Mouse (Mus musculus) gastrocnemius, postnatal 36 days (tissue): Measurements from ENCODE around the gene Odf3b. TPM values are rescaled to one million over a fixed set of nuclear protein-coding genes. Genes with fewer than 3 reads are reported as not detected.

Experiments
- DNase-seq, 2 experiments: peaks; one replicate each; pipeline ENCODE4 v3.0.0; 2022
- intact Hi-C: fragments of 180-260 bp; cut with DNase I; formaldehyde crosslinking; loops from one replicate; pipeline ENCODE4 v1.15.1; 2025
- total RNA-seq, 2 experiments: library from RNA; stranded (reverse); gene quantifications; 2 replicates each; pipeline ENCODE4 v1.2.3; 2021

Odf3b gene
- total RNA-seq, 2 experiments from 2014 or later = 0.42 to 0.87 TPM

- intact Hi-C loops = loop anchor here (5.0 kb wide), 1 partner anchor 223 kb away; the partner anchor contains the start of gene Hdac10
- DNase-seq = no peak
These were observed 28.6 kb downstream of the Odf3b start for GRCm38 (mm10) chr15:89350447-89350846.

DNA sequence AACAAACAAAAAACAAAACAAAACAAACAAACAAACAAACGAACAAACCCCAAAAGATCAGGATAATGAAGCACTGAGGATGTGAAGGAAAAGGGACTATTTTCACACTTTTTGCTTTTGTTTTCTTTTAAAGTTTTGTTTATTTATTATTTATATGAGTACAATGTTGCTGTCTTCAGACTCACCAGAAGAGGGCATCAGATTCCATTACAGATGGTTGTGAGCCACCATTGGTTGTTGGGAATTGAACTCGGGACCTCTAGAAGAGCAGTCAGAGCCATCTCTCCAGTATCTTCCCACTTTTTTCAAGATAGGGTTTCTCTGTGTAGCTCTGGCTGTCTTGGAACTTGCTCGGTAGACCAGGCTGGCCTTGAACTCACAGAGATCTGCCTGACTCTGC is 35.8 kb downstream of the Odf3b start:
- intact Hi-C loops = loop anchor here (10.0 kb wide), 1 partner anchor 191 kb away; no protein-coding TSS in a partner anchor
- no peak for DNase-seq

GRCm38 (mm10) chr15:89341678-89342077 is 37.4 kb downstream of the Odf3b start:
- intact Hi-C loops = loop anchor here (10.0 kb wide), 1 partner anchor 193 kb away; no protein-coding TSS in a partner anchor
- no peak for DNase-seq

DNA sequence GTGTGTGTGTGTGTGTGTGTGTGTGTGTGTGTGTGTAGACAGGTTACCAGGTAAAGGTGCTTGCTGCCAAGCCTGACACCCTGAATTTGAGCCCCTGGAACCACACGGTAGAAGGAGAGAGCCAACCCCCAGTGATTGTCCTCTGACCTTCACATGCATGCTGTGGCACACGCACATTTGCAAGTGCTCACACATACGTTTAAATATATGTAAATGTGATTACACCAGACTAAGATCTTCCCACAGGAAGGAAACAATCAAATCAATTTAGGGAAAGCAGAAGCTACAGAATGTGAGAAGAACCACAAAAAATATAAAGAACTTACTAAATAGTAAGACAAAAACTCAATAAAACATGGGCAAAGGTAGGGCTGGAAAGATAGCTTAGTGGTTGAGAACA is 38.9 kb downstream of the Odf3b start:
- no peak for DNase-seq

DNA sequence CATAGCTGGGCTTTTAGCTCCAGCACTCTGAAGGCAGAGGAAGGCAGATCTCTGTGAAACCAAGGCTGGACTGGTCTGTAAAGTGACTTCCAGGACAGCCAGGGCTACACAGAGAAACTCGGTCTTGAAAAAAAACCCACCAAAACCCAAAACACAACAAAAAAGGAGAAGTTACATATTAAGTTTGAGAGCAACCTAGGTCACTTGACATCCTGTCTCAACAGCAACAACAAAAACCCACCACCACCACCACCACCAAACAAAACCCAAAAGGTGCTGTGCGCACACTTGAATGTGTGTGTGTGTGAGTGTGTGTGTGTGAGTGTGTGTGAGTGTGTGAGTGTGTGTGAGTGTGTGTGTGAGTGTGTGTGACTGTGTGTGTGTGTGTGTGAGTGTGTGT is 39.4 kb downstream of the Odf3b start:
- intact Hi-C loops = loop anchor here (10.0 kb wide), 1 partner anchor 195 kb away; no protein-coding TSS in a partner anchor
- DNase-seq = no peak

More for the DNA sequence above, 38.9 kb downstream of the Odf3b start:
- intact Hi-C loops = loop anchor here (10.0 kb wide), 1 partner anchor 195 kb away; no protein-coding TSS in a partner anchor

DNA sequence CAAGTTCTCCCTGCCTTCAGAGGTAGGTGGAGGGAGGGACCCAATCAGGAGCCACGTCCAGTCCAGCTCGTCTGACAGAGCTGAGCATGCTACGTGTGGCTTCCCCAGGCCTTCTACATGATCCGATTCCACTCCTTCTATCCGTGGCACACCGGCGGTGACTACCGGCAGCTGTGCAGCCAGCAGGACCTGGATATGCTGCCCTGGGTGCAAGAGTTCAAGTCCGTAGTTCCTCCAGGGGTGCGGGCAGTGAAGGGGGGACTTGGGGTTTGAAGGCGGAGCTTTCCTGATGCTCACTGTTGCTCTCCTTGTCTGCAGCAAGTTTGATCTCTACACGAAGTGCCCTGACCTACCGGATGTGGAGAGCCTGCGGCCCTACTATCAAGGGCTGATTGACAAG is 42.7 kb downstream of the Odf3b start:
- no peak for DNase-seq
- intact Hi-C loops = no loop called here

DNA sequence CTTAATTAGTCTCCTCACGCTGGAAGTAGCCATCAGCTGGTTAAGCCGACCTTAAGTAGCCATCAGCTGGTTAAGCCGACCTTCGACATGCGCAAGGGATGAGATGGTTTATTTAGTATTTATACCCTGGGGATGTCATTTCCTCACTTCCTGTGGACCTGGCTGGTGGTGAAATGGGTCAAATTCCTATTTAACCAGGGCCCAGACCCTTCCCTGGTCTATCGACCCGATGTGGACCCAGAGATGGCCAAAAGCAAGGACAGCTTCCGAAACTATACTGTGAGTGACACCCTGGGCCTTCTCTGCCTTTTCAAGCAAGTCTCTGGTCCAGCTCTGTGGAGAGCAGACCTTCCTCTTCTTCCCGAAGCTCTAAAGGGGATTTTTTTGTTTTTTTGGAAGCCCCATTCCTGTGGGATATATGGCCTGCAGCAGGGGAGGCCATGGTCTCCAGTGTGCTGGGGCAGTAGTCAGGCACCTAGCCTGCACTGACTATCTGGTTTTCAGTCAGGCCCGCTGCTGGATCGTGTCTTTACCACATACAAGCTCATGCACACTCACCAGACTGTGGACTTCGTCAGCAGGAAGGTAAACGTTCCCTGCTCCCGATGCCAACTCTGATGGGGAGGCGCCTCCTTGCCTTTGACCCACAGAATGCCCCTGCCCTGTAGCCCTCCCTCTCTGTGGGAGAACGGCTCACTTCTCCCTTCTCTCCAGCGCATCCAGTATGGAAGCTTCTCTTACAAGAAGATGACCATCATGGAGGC is 44.1 kb downstream of the Odf3b start:
- DNase-seq = no peak
- intact Hi-C loops = no loop called here

DNA sequence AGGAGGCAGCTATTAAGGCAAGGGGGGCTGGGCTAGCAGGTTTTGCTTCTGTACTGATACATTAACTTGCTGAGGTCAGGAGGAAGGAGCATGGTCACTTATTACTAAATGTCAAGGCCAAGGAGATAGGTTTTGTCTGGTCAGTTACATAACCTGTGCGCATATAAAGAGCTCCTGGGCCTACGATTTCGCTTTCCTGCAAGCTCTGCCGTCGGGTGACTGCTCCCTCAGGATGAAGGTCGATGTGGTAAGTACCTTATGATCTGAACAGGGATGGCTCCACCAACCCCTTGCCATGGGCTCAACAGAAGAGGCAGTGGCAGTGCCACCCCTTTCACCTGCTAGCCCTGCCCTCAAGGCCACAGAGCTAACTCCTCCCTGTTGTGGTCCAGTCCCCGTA is 44.8 kb downstream of the Odf3b start, which contains the start of gene Miox:
Miox (plus strand) TSS at position 128 of the 400 bp plus-strand sequence.
- intact Hi-C loops = no loop called here
- DNase-seq = no peak

Other genes starting within 250 kb of the Odf3b start
- 100 to 1,000 TPM; 131 to 136 TPM for gene Mapk12, start 238.6 kb downstream of the Odf3b start, total RNA-seq
- 1 to 10 TPM in 1 of 2 experiments, under 1 TPM in 1; 0.79 to 1.1 TPM for gene Mapk11, start 229.7 kb downstream of the Odf3b start, total RNA-seq
- gene Plxnb2, start 198.5 kb downstream of the Odf3b start, total RNA-seq = 1 to 10 TPM; 8.9 to 9.6 TPM
- 1 to 10 TPM; 7.6 to 9.0 TPM for gene Dennd6b, start 182.8 kb downstream of the Odf3b start, total RNA-seq
- gene Ppp6r2, start 167.7 kb downstream of the Odf3b start, total RNA-seq = 10 to 100 TPM; 81.0 to 85.9 TPM
- gene Sbf1, start 64.0 kb downstream of the Odf3b start, total RNA-seq = 10 to 100 TPM; 62.0 to 62.1 TPM
- gene Adm2, start 56.6 kb downstream of the Odf3b start, total RNA-seq = not detected
- gene Miox, start 44.9 kb downstream of the Odf3b start, total RNA-seq = not detected
- 10 to 100 TPM; 12.0 to 12.6 TPM for gene Lmf2, start 23.6 kb downstream of the Odf3b start, total RNA-seq
- gene Ncaph2, start 23.6 kb downstream of the Odf3b start, total RNA-seq = 10 to 100 TPM; 36.7 to 43.0 TPM
- gene Sco2, start 5.4 kb downstream of the Odf3b start, total RNA-seq = 10 to 100 TPM; 12.0 to 19.1 TPM
- under 1 TPM; 0.35 to 0.48 TPM for gene Tymp, start 2.2 kb downstream of the Odf3b start, total RNA-seq
- gene Klhdc7b, start 5.6 kb upstream of the Odf3b start, total RNA-seq = not detected
- not detected for gene Syce3, start 31.2 kb upstream of the Odf3b start, total RNA-seq
- gene Cpt1b, start 46.6 kb upstream of the Odf3b start, total RNA-seq = 100 to 1,000 TPM; 255 to 278 TPM
- under 1 TPM; 0.20 to 0.47 TPM for gene C730034F03Rik, start 50.3 kb upstream of the Odf3b start, total RNA-seq
- 1 to 10 TPM in 1 of 2 experiments, not detected in 1; 1.5 TPM for gene Gm44502, start 50.4 kb upstream of the Odf3b start, total RNA-seq
- gene Chkb, start 50.6 kb upstream of the Odf3b start, total RNA-seq = 10 to 100 TPM; 20.8 to 30.0 TPM
- under 1 TPM; 0.28 to 0.30 TPM for gene Mapk8ip2, start 74.6 kb upstream of the Odf3b start, total RNA-seq
- 1 to 10 TPM; 3.0 to 3.8 TPM for gene Arsa, start 98.1 kb upstream of the Odf3b start, total RNA-seq
- gene Shank3, start 120.3 kb upstream of the Odf3b start, total RNA-seq = 10 to 100 TPM; 14.4 to 15.5 TPM
- gene Acr, start 189.0 kb upstream of the Odf3b start, total RNA-seq = under 1 TPM; 0.28 to 0.30 TPM
- 1 to 10 TPM; 1.8 to 3.1 TPM for gene Rabl2, start 212.6 kb upstream of the Odf3b start, total RNA-seq